In the genomic region with DNA sequence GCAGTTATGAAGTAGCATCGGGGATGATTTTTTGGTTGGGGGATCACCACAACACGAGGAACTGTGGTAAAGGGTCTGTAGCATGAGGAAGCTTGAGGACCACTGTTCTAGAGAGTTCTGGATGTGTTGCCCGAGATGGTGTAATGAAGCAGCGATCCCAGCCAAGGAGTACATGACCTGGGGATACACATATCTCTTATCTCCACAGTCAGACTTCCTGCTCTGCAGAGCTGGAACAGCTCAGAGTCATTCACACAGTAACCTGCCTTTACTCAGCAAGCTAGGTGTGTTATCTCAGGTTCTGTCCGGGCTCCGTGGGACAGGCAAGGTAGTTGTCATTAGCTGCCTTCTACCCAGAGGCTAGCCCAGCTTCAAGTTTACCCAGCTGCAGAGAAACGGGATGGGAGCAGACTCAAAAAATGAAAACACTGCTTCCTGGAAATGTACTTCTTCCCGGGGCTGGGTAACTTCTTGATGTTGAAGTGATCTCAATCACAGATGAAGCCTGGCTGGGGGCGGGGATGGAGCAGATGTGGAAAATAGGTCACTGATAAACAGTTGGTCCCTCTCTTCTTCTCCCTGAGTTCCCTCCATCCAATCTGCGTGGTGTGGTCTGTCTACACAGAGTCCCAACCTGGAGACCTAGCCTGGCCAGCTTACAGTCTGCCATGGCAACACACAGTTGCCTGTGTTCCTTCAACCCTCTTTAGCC, we compare ENCODE assay signal across 12 mouse cellular contexts. TPM values are rescaled to one million over a fixed set of nuclear protein-coding genes. Genes with fewer than 3 reads are reported as not detected.
A peak's percentile ranks its signal among the peaks of the same experiment; 100 is the strongest.
DNase-seq lines count a peak whose midpoint lies in the region; ATAC-seq lines count a peak whose summit lies in the region.
"Had no signal": no experiment of that assay in that cellular context is flagged by ENCODE, and none has a peak within 500 bp of the region (broad histone marks: within the 10 kb centered on the region; RNA-seq: fewer than 3 reads in every experiment).

No protein-coding gene starts in this region.

- 40% methylated on average over 10 of the region's 10 CpGs for WGBS in heart, embryonic 12.5 days
- whole genome bisulfite sequencing in limb, embryonic 10.5 days, result 83% methylated on average over 10 of the region's 10 CpGs

- no peak overlapping the region for H3K4me3 ChIP-seq in heart, embryonic 12.5 days
- H3K4me3 ChIP-seq in limb, embryonic 10.5 days, result no peak overlapping the region
- H3K4me3 ChIP-seq: erythroblast, embryonic 14.5 days had no signal

- H3K4me2 ChIP-seq in heart, embryonic 12.5 days, result no peak overlapping the region

- peaks cover 27% of the 10 kb centered on the region for H3K36me3 ChIP-seq in heart, embryonic 12.5 days
- H3K36me3 ChIP-seq in limb, embryonic 10.5 days, result no peaks in the 10 kb centered on the region

- no peak overlapping the region for H3K9ac ChIP-seq in heart, embryonic 12.5 days

- peak; percentile 92 for DNase-seq in heart, adult 11 months
- DNase-seq in heart, postnatal 25 days (ENCODE audit: low spot score), result no peak
- peak; percentile 85 for DNase-seq in 416B (ENCODE audit: low read depth)
- no peak for DNase-seq in limb, embryonic 10.5 days (ENCODE audit: low spot score)
- DNase-seq in ovary, postnatal 14 days (ENCODE audit: low spot score), result no peak
- no peak for DNase-seq in frontal cortex, postnatal 36 days (ENCODE audit: low spot score in 2 of 2)
- no peak for DNase-seq in frontal cortex, postnatal 14 days (ENCODE audit: low spot score in 2 of 2)
- DNase-seq: adrenal gland, adult 2 months; layer of hippocampus, adult 9-11 months had no signal

- peak overlapping the region; percentile 4; the same call in 1 of the 2 replicates for H3K27ac ChIP-seq in heart, embryonic 12.5 days (ENCODE audit: poor library complexity, severe bottlenecking)
- H3K27ac ChIP-seq in limb, embryonic 10.5 days, result peak overlapping the region; percentile 21; the same call in 1 of the 2 replicates
- H3K27ac ChIP-seq: macrophage had no signal

- intact Hi-C loops in heart, postnatal 25 days (cut with DNase I), result loop anchor here (5.0 kb wide), 1 partner anchor 39 kb away; no protein-coding TSS in a partner anchor

- H3K9me3 ChIP-seq in heart, embryonic 12.5 days (replicated peaks), result no peaks in the 10 kb centered on the region
- H3K9me3 ChIP-seq in limb, embryonic 10.5 days (replicated peaks), result no peaks in the 10 kb centered on the region

- H3K27me3 ChIP-seq in heart, embryonic 12.5 days (replicated peaks), result no peaks in the 10 kb centered on the region
- H3K27me3 ChIP-seq in limb, embryonic 10.5 days (ENCODE audit: low read depth, poor library complexity, severe bottlenecking), result no peaks in the 10 kb centered on the region

- ATAC-seq in heart, embryonic 12.5 days (ENCODE audit: insufficient number of reproducible peaks, low FRiP score), result peak; percentile 63; the same call in 1 of the 2 replicates

- peaks cover 31% of the 10 kb centered on the region for H3K4me1 ChIP-seq in heart, embryonic 12.5 days (replicated peaks)
- peaks cover 11% of the 10 kb centered on the region; the same call in 1 of the 2 replicates for H3K4me1 ChIP-seq in limb, embryonic 10.5 days

RNA-seq across cellular contexts. Expression of a gene that starts 42.2 kb away (rescaled TPM):
- total RNA-seq in heart, postnatal 25 days (2021), result 1 to 10 TPM; 8.8 to 9.2 TPM
- 0.56 and 0.90 TPM in 2 replicates for polyA plus RNA-seq in heart, embryonic 12.5 days (2016; fragmentation: Nextera tagmentation; extraction: Ambion mirVana)
- not detected in 2 replicates for polyA plus RNA-seq in limb, embryonic 10.5 days (2016; fragmentation: Nextera tagmentation; extraction: Ambion mirVana)

RNA-seq across cellular contexts. Expression of a gene that starts 45.5 kb away (rescaled TPM):
- total RNA-seq in heart, postnatal 25 days (2021), result 1 to 10 TPM in 1 of 2 experiments, under 1 TPM in 1; 0.55 to 1.0 TPM
- 3.8 and 4.0 TPM in 2 replicates for polyA plus RNA-seq in heart, embryonic 12.5 days (2016; fragmentation: Nextera tagmentation; extraction: Ambion mirVana)
- polyA plus RNA-seq in limb, embryonic 10.5 days (2016; fragmentation: Nextera tagmentation; extraction: Ambion mirVana), result 0.74 and 1.5 TPM in 2 replicates

Comparison
In these comparisons a context has a peak if more than half of its experiments do, and no peak if none do; other contexts are left out.
1. DNase-seq: peak in heart, adult 11 months (single experiment) and 416B (single experiment); none in heart, postnatal 25 days (single experiment), limb, embryonic 10.5 days (single experiment), ovary, postnatal 14 days (single experiment), frontal cortex, postnatal 36 days (0 of 2) and frontal cortex, postnatal 14 days (0 of 2).